Mouse (Mus musculus) myocyte (in vitro differentiated cells): ENCODE measurements around the gene Cyp4a32. TPM values are rescaled to one million over a fixed set of nuclear protein-coding genes. Genes with fewer than 3 reads are reported as not detected.

Source experiments
- H3K27me3 ChIP-seq: one replicate; pipeline ENCODE4 v1.6.1; 2011; ENCODE audit not compliant: control insufficient read depth, insufficient read depth, insufficient read length
- H3K36me3 ChIP-seq: one replicate; pipeline ENCODE4 v1.6.1; 2011; ENCODE audit not compliant: control insufficient read depth, insufficient read depth
- H3K4me2 ChIP-seq: one replicate; pipeline ENCODE4 v1.6.1; 2011; ENCODE audit warnings: low read depth, control low read depth
- H3K4me3 ChIP-seq: one replicate; pipeline ENCODE4 v1.5.1; 2011; ENCODE audit warnings: mild to moderate bottlenecking, control low read depth, moderate library complexity
- H3K79me2 ChIP-seq: one replicate; pipeline ENCODE4 v1.6.1; 2011; ENCODE audit not compliant: control insufficient read depth, insufficient read depth
- H3ac ChIP-seq: one replicate; pipeline ENCODE4 v1.6.1; 2011; ENCODE audit not compliant: control insufficient read depth, insufficient read length
- CEBPB ChIP-seq: IDR thresholded peaks from 2 replicates; pipeline ENCODE4 v1.6.1; 2011; ENCODE audit warnings: mild to moderate bottlenecking, moderate library complexity; ENCODE audit not compliant: poor library complexity, insufficient read depth, severe bottlenecking
- E2F4 ChIP-seq: IDR thresholded peaks from one replicate; pipeline ENCODE4 v1.6.1; 2011; ENCODE audit warnings: mild to moderate bottlenecking, control low read depth, moderate library complexity; ENCODE audit not compliant: insufficient read depth
- MAX ChIP-seq: IDR thresholded peaks from one replicate; pipeline ENCODE4 v1.6.1; 2011; ENCODE audit warnings: low read depth, mild to moderate bottlenecking, control low read depth
- MYOD1 ChIP-seq, 3 experiments: IDR thresholded peaks; one replicate each; pipeline ENCODE4 v1.6.1; 2011; ENCODE audit warnings: control low read depth in 2 of 3, low read depth in 2 of 3, mild to moderate bottlenecking in 2 of 3, moderate library complexity in 1 of 3; ENCODE audit not compliant: insufficient read length in 2 of 3, control insufficient read depth in 1 of 3
- MYOG ChIP-seq, 3 experiments: IDR thresholded peaks; one replicate each; pipeline ENCODE4 v1.6.1; 2011; ENCODE audit warnings: control low read depth in 2 of 3, low read depth in 2 of 3, mild to moderate bottlenecking in 2 of 3; ENCODE audit not compliant: insufficient read length in 2 of 3, control insufficient read depth in 1 of 3, insufficient read depth in 1 of 3
- POLR2A ChIP-seq: IDR thresholded peaks from one replicate; pipeline ENCODE4 v1.6.1; 2011; ENCODE audit warnings: low read depth, mild to moderate bottlenecking, control low read depth, moderate library complexity; ENCODE audit not compliant: insufficient read length
- POLR2AphosphoS2 ChIP-seq: IDR thresholded peaks from one replicate; pipeline ENCODE4 v1.6.1; 2011; ENCODE audit warnings: low read depth, control low read depth; ENCODE audit not compliant: insufficient read length
- REST ChIP-seq: IDR thresholded peaks from one replicate; pipeline ENCODE4 v1.6.1; 2011; ENCODE audit warnings: mild to moderate bottlenecking, control low read depth, moderate library complexity; ENCODE audit not compliant: insufficient read depth, insufficient read length
- SRF ChIP-seq: IDR thresholded peaks from one replicate; pipeline ENCODE4 v1.6.1; 2011; ENCODE audit warnings: low read depth; ENCODE audit not compliant: control insufficient read depth, insufficient read length
- TCF12 ChIP-seq: IDR thresholded peaks from one replicate; pipeline ENCODE4 v1.6.1; 2011; ENCODE audit warnings: mild to moderate bottlenecking, control low read depth; ENCODE audit not compliant: poor library complexity, insufficient read depth, severe bottlenecking
- TCF3 ChIP-seq: IDR thresholded peaks from one replicate; pipeline ENCODE4 v1.6.1; 2011; ENCODE audit warnings: low read depth, control low read depth; ENCODE audit not compliant: insufficient read length
- USF1 ChIP-seq: IDR thresholded peaks from one replicate; pipeline ENCODE4 v1.6.1; 2011; ENCODE audit warnings: low read depth, mild to moderate bottlenecking, control low read depth, moderate library complexity
- polyA plus RNA-seq: library from polyadenylated mRNA; unstranded; fragments of >200 nt; fragmentation: generic; extraction: Trizol; gene quantifications from one replicate; pipeline ENCODE4 v1.2.1, GENCODE M21; 2012; ENCODE audit warnings: missing spikeins

Cyp4a32 gene
- polyA plus RNA-seq, 1 experiment: not detected

DNA sequence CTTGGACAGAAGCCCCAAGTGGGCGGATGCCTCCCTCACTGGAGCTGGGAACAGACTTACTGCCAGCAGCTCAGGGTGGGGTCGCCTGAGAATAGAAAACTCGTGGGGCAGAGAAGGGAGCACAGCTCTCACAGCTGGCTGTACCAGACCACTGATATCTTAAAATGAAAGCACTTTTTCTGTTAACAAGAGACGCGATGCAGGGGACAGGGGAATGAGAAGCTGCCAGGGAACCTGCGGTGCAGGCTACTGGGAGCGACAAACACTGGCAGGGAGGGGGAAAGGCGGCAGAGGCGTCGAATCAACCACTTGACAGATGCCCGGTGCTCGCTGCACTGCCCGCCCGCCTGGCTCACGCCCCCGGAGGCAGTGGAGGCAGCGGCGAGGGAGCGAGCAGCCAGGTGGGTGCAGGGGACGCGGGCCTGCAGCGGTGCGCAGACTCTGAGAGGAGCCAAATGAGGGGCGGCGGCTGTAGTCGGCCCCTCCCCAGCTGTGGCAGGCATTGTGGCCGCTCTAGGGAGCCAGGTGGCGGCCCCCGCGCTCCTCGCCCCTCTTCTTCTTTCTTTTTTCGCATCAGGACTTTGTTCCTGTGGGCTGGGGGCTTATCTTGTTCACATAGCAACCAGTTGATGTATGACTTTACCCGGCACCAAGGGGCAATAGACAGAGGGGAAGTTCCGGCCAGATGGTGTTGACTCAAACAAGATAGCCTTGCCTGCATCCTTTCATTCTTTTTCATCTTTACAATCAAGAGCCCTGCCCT, 56.5 kb downstream of the Cyp4a32 start:
- TF ChIP-seq USF1 (no peak), POLR2AphosphoS2 (no peak), MAX (no peak), MYOD1 (IDR thresholded peaks at IDR 0.05; ENCODE audit: control insufficient read depth in 1 of 3, insufficient read length in 2 of 3, low read depth in 2 of 3) (no peak), CEBPB (no peak), POLR2A (no peak), E2F4 (no peak), MYOG (IDR thresholded peaks at IDR 0.05; ENCODE audit: control insufficient read depth in 1 of 3, insufficient read depth in 1 of 3, insufficient read length in 2 of 3, low read depth in 2 of 3) (no peak), TCF12 (no peak), REST (no peak), SRF (no peak), TCF3 (no peak)
- Histone ChIP-seq H3K4me2 (no peak overlapping the region), H3K79me2 (no peaks in the 10 kb centered on the region), H3K27me3 (no peaks in the 10 kb centered on the region), H3ac (no peak overlapping the region), H3K4me3 (no peak overlapping the region), H3K36me3 (no peaks in the 10 kb centered on the region)

- H3ac ChIP-seq: no peak overlapping the region
- H3K79me2 ChIP-seq: no peaks in the 10 kb centered on the region
- no peak overlapping the region for H3K4me2 ChIP-seq
- no peaks in the 10 kb centered on the region for H3K27me3 ChIP-seq
- no peaks in the 10 kb centered on the region for H3K36me3 ChIP-seq
- TF ChIP-seq TCF12: no peak
- no peak for TF ChIP-seq SRF
- no peak for TF ChIP-seq MYOD1 (IDR thresholded peaks at IDR 0.05; ENCODE audit: control insufficient read depth in 1 of 3, insufficient read length in 2 of 3, low read depth in 2 of 3)
- no peak for TF ChIP-seq REST
- TF ChIP-seq CEBPB: no peak
- no peak overlapping the region for H3K4me3 ChIP-seq
Observed at GRCm38 (mm10) chr4:115657867-115658249, 57.1 kb downstream of the Cyp4a32 start.

DNA sequence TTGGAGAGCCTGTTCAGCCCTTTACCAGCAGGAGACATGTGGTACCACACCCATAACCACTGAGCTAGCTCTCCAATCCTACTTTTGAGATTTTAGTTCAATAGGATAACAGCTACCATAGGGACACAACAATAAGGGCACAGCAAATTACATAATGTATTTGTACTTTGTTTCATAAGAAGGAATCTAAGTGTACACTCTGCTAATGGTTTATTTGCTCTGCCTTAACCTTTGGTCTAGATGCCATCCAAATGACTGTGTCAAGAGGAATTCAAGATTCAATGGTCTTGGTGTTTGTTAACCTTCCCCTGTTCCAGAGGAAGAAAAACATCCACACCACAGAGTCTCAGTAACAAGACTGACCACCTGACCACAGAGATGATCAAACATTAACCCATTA, 58.4 kb downstream of the Cyp4a32 start:
- Histone ChIP-seq H3K36me3 (no peaks in the 10 kb centered on the region), H3K79me2 (no peaks in the 10 kb centered on the region), H3ac (no peak overlapping the region), H3K4me2 (no peak overlapping the region), H3K4me3 (no peak overlapping the region), H3K27me3 (no peaks in the 10 kb centered on the region)
- TF ChIP-seq CEBPB (no peak), MYOD1 (IDR thresholded peaks at IDR 0.05; ENCODE audit: control insufficient read depth in 1 of 3, insufficient read length in 2 of 3, low read depth in 2 of 3) (no peak), TCF3 (no peak), REST (no peak), POLR2A (no peak), TCF12 (no peak)

Other genes starting within 250 kb of the Cyp4a32 start
- gene Cyp4a12b, start 189.3 kb upstream of the Cyp4a32 start, polyA plus RNA-seq: 0.01 TPM
- gene Cyp4a30b, start 148.4 kb upstream of the Cyp4a32 start, polyA plus RNA-seq: not detected
- not detected for gene Cyp4a14, start 104.8 kb upstream of the Cyp4a32 start, polyA plus RNA-seq
- gene Cyp4a10, start 82.7 kb upstream of the Cyp4a32 start, polyA plus RNA-seq: not detected
- gene Cyp4a31, start 37.3 kb upstream of the Cyp4a32 start, polyA plus RNA-seq: not detected
- gene Cyp4b1, start 46.8 kb downstream of the Cyp4a32 start, polyA plus RNA-seq: 0.84 TPM
- 11.1 TPM for gene Efcab14, start 136.8 kb downstream of the Cyp4a32 start, polyA plus RNA-seq
- gene Tex38, start 180.0 kb downstream of the Cyp4a32 start, polyA plus RNA-seq: not detected
- 12.5 TPM for gene Atpaf1, start 183.8 kb downstream of the Cyp4a32 start, polyA plus RNA-seq
- gene Mob3c, start 227.1 kb downstream of the Cyp4a32 start, polyA plus RNA-seq: 4.9 TPM
- gene Mknk1, start 238.2 kb downstream of the Cyp4a32 start, polyA plus RNA-seq: 31.7 TPM